Mouse (Mus musculus): ENCODE measurements around the gene Cxcl15. TPM values are rescaled to one million over a fixed set of nuclear protein-coding genes. Genes with fewer than 3 reads are reported as not detected.

Gene Cxcl15
- not detected in 2 replicates for polyA plus RNA-seq (2016; fragmentation: Nextera tagmentation; extraction: Ambion mirVana)

DNA sequence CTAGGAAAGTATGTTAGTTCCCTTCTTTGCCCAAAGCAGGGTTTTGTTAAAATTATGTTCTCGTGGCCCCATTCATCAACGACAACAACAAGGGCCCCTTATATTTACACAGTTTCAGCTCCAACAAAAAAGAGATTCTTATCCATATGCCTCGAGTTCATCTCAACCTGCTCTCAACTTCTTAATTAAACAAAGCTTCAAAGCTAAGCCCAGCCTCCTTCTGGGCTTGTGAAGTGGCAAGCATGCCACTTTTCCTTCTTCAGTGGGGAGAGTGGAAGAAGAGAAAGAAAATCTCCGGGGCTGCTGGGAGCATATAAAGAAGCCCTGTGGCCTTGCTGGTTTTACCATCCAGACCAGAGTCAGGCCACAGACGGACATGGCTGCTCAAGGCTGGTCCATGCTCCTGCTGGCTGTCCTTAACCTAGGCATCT lies at the start of gene Cxcl15:
TSS of gene Cxcl15 (plus strand) at position 340 of the 431 bp plus-strand sequence.
- DNase-seq (ENCODE audit: low spot score): no peak
- Histone ChIP-seq H3K27ac (no peak within 1 kb of the TSS), H3K4me1 (replicated peaks) (no peaks in the 10 kb centered on the region), H3K36me3 (no peaks in the 10 kb centered on the region), H3K9me3 (no peaks in the 10 kb centered on the region), H3K4me3 (no peak within 1 kb of the TSS), H3K27me3 (ENCODE audit: insufficient read depth, poor library complexity, severe bottlenecking) (no peaks in the 10 kb centered on the region)
- WGBS: 80% methylated on average over 5 of the region's 5 CpGs

DNA sequence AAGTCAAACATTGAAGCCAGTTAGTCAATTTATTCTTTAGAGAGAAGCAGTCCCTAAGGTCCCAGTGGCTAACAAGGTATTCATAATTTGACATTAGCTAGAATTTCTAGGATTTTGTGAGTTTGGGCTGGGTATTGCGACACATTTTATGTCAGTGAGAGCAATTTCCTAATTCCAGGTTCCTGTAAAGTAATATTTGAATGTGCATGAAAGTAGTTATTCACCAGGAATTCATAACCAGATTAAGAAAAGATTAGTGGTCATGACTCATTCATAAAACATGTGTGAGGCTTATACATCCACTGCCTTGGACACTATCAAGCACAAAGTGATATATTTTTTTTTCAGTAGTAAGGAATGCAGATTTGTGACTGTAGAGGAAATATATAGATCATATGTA lies 40.4 kb upstream of the Cxcl15 start:
- Histone ChIP-seq H3K4me1 (replicated peaks) (peaks cover 7% of the 10 kb centered on the region), H3K4me3 (no peak overlapping the region), H3K9me3 (no peaks in the 10 kb centered on the region), H3K27me3 (ENCODE audit: insufficient read depth, poor library complexity, severe bottlenecking) (peaks cover 15% of the 10 kb centered on the region), H3K36me3 (no peaks in the 10 kb centered on the region), H3K27ac (no peak overlapping the region)
- 91% methylated on average over 1 of the region's 1 CpGs for WGBS
- no peak for DNase-seq (ENCODE audit: low spot score)

DNA sequence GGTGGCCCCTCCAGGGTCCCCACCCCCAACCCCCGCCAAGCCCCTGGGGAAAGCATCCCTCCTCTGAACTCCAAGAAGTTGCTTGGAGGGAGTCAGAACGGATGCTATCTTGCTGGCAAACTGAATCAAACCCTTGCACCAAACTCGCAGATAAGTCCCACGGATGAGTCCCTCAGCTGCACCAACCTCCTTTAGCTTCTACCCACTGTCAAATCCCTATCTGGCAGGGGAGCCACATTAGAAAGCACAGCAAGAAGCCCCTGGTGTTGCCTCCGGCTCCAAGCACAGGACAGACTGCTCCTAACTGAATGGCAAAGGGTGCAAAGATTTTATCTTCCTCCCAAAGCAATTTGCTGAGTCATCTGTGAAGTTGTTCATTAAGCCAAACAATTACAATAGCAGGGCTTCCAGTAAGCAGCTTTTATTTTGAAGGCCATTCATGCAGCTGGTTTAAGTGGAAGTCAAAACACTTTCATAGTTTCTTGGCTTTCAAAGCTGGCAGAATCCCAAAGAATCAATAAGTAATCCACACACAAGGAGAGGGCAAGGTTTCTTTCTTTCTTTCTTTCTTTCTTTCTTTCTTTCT lies 36.2 kb upstream of the Cxcl15 start:
- Histone ChIP-seq H3K27me3 (ENCODE audit: insufficient read depth, poor library complexity, severe bottlenecking) (peaks cover 39% of the 10 kb centered on the region), H3K27ac (no peak overlapping the region), H3K36me3 (no peaks in the 10 kb centered on the region), H3K4me1 (replicated peaks) (peaks cover 16% of the 10 kb centered on the region), H3K9me3 (no peaks in the 10 kb centered on the region), H3K4me3 (no peak overlapping the region)
- WGBS: 36% methylated on average over 5 of the region's 5 CpGs
- no peak for DNase-seq (ENCODE audit: low spot score)

DNA sequence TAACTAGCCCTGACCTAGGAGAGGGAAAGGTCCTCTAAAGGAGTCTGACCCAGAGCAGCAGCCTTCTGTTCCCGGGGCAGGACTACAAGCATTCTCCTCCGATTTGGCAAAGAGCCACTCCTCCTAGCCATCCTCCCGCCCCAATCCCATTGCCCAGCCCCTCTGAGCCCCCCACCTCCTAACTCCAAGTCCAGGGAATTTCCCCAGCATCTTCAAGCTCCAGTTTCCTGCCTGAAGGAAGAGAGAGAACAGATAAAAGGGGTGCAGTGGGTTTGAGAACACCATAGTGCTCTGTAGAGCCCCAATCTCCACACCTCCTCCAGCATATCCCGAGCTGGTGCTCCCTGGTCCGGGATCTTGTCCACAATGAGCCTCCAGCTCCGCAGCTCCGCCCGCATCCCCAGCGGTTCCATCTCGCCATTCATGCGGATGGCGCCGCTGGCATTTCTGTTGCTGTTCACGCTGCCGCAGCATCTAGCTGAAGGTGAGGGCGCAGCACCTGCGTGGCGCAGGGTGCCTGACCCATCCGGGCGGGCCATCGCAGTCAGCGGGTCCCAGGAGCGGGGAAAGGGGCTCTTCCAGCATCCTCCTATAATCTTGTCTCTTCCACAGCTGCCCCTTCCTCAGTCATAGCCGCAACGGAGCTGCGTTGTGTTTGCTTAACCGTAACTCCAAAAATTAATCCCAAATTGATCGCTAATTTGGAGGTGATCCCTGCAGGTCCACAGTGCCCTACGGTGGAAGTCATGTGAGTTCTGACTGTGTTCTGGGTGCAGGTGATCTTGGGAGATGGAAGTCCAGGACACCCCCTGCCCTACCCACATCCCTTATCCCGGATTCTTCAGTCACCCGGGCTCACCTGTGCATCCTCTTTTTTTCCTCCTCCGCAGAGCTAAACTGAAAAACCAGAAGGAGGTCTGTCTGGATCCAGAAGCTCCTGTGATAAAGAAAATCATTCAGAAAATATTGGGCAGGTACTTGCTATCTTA lies 35.0 kb upstream of the Cxcl15 start, which contains the start of gene Cxcl5:
TSS of gene Cxcl5 (plus strand) at position 284 of the 989 bp plus-strand sequence.
- no peak within 1 kb of the TSS for H3K27ac ChIP-seq
- WGBS: 4% methylated on average over 32 of the region's 32 CpGs
- peaks cover 39% of the 10 kb centered on the region for H3K27me3 ChIP-seq (ENCODE audit: insufficient read depth, poor library complexity, severe bottlenecking)

DNA sequence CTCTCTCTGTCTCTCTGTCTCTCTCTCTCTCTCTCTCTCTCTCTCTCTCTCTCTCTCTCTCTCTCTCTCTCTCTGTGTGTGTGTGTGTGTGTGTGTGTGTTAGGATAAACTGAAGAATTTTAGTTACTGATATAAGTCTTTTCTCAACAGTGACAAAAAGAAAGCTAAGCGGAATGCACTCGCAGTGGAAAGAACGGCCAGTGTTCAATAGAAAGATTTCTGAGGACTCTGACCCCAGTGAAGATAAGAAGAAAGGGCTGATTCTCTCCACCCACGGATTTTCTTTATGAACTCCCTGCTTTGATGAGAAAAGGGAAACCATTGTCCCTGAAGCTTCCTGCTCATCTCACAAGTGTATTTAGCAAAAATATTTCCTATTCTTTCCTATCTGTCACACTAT lies 34.0 kb upstream of the Cxcl15 start:
- no peak overlapping the region for H3K4me3 ChIP-seq
- H3K4me1 ChIP-seq (replicated peaks): peaks cover 16% of the 10 kb centered on the region
- H3K27me3 ChIP-seq (ENCODE audit: insufficient read depth, poor library complexity, severe bottlenecking): peaks cover 39% of the 10 kb centered on the region
- no peaks in the 10 kb centered on the region for H3K9me3 ChIP-seq
- H3K27ac ChIP-seq: no peak overlapping the region
- 54% methylated on average over 4 of the region's 4 CpGs for WGBS
- no peak for DNase-seq (ENCODE audit: low spot score)
- H3K36me3 ChIP-seq: no peaks in the 10 kb centered on the region

More for the DNA sequence above, 35.0 kb upstream of the Cxcl15 start, which contains the start of gene Cxcl5:
- H3K4me1 ChIP-seq (replicated peaks): peaks cover 16% of the 10 kb centered on the region
- peak within 1 kb of the TSS; percentile 54 for H3K4me3 ChIP-seq
- H3K9me3 ChIP-seq: no peaks in the 10 kb centered on the region
- no peaks in the 10 kb centered on the region for H3K36me3 ChIP-seq
- peak; percentile 33 for DNase-seq (ENCODE audit: low spot score)

DNA sequence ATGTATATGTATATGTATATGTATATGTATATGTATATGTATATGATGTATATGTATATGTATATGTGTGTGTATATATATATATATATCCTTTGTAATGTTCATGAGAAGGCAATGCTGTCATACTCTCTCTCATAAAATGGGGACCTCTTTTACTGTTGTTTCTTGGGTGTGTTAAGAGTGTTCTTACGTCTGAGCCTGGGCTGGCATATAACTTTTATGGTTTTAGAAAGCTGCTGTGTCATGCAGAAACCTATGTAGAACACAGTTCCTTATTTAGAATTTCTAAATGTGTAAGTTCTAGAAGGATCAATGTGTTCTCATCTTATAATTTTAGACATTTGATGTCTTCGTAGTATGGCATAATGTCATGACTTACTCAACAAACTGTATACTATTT lies 33.5 kb upstream of the Cxcl15 start:
- no peaks in the 10 kb centered on the region for H3K9me3 ChIP-seq
- H3K4me1 ChIP-seq (replicated peaks): peaks cover 16% of the 10 kb centered on the region
- H3K27me3 ChIP-seq (ENCODE audit: insufficient read depth, poor library complexity, severe bottlenecking): peaks cover 39% of the 10 kb centered on the region
- DNase-seq (ENCODE audit: low spot score): no peak
- no peak overlapping the region for H3K4me3 ChIP-seq
- no peaks in the 10 kb centered on the region for H3K36me3 ChIP-seq
- WGBS: 94% methylated on average over 2 of the region's 2 CpGs
- H3K27ac ChIP-seq: no peak overlapping the region

DNA sequence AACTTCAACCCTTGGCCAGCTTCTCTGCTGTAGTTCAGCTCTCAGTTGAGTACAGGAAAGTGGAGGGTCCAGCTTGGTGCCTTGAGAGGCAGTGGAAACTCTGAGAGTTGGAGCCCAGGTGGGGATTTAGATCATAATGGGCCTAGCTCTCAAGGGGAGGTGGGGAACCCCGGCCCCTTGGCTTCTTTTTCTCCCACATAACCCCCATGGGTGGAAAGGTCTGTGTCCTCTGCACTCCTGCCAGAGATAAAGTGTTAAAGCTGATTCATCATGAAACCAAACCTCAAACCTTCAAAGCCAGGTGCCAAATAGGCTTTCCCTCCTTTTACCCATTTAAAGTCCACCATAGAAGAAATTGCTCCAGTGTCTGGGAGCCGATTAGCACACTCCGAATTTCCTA lies 32.5 kb upstream of the Cxcl15 start:
- Histone ChIP-seq H3K4me1 (replicated peaks) (peaks cover 16% of the 10 kb centered on the region), H3K27ac (no peak overlapping the region), H3K27me3 (ENCODE audit: insufficient read depth, poor library complexity, severe bottlenecking) (peaks cover 39% of the 10 kb centered on the region), H3K36me3 (no peaks in the 10 kb centered on the region), H3K4me3 (no peak overlapping the region), H3K9me3 (no peaks in the 10 kb centered on the region)
- DNase-seq (ENCODE audit: low spot score): no peak
- 86% methylated on average over 3 of the region's 3 CpGs for WGBS

DNA sequence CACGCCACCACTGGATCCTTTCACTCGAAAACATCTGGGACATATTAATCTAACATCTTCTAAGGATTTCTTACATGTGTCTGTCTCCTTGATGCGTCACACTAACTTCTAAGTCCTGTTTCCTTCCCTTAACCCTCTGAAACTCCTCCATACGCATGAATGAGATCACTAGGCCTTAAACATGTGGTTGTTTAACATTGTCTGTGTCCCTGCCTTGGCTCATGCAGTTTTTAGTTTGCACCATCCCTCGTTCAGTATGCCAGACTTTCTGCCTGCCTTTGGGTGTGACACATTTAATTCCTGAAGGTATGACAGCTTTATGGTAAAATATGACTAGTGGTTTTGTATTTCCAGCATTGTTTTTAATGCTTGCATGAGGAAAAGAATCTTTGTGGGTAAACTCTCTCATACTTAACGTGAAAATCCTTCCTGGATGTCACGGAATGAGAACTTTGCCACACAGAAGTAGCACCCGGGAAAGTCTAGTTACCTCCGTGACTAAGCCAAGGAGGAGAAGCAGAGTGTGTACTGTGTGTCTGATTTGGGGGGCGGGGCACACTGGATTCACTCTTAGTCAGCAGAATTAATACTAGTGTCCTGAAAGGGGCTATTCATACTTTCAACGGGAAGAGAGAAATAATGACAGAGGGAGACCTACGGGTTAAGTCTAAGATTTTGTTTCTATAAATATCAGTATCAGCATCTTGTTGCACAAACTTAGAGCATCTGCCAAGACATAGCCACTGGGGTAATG lies 30.2 kb upstream of the Cxcl15 start:
- Histone ChIP-seq H3K27ac (no peak overlapping the region), H3K4me3 (no peak overlapping the region), H3K27me3 (ENCODE audit: insufficient read depth, poor library complexity, severe bottlenecking) (peaks cover 22% of the 10 kb centered on the region), H3K9me3 (no peaks in the 10 kb centered on the region), H3K36me3 (no peaks in the 10 kb centered on the region), H3K4me1 (replicated peaks) (peaks cover 7% of the 10 kb centered on the region)
- 75% methylated on average over 12 of the region's 12 CpGs for WGBS
- no peak for DNase-seq (ENCODE audit: low spot score)

DNA sequence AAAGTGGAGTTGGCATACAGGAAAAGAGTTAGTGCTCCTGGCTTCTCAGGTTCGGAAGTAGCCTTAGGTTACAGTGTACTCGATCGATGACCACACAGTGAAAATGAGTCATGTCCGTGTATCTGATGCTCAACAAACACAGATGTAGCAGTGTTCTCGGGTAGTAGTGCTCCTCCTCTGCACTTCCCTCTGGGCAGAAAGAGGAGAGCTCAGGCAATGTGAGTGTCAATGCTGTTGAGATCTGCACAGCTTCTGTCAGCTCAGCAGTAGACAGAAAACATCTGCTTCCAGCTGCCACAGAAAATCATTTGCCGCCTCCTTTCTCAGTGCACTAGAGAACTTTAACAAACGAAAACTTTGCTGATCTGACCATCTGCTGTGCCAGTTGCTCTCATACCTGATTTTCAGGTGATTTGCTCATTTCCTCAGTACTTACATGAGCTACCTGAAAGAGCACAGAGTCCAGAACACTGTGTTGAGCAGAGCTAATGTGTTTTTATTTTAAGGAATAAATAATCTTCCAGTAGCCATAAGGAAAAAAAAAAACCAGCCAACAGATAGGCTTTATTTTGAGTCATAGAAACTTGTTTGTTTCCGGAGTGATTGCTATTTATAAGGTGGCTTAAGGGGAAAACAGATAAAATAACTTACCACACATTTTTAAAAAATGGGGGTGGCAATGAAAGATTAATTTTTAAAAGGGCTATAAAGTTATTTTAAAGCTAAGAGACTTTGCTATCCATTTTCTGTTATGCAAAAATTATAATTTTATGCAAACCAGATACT lies 28.3 kb upstream of the Cxcl15 start:
- Histone ChIP-seq H3K9me3 (no peaks in the 10 kb centered on the region), H3K4me1 (replicated peaks) (no peaks in the 10 kb centered on the region), H3K36me3 (no peaks in the 10 kb centered on the region), H3K27ac (no peak overlapping the region), H3K4me3 (no peak overlapping the region), H3K27me3 (ENCODE audit: insufficient read depth, poor library complexity, severe bottlenecking) (peaks cover 8% of the 10 kb centered on the region)
- no peak for DNase-seq (ENCODE audit: low spot score)
- 75% methylated on average over 8 of the region's 8 CpGs for WGBS

DNA sequence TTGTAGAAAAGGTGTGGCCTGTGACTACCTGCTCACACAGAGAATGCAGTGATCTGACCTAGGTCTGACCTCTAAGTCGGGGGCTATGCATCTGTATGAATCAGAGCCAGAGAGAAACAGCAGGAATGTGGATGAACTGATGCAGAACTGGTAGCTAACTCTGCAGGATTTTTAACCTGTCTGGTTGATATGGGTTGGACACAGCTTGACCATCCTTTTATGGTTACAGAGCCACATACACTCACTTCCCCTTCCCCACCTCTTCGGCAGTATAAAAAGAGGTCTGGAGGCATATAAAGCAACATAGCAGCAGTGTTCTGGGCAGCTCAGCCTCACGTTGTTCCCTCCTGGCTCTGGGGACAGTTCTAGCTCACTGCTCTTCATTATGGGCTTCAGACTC lies 26.1 kb upstream of the Cxcl15 start, which contains the start of gene Ppbp:
TSS of gene Ppbp (plus strand) at position 301 of the 400 bp plus-strand sequence.
- no peak within 1 kb of the TSS for H3K27ac ChIP-seq
- H3K4me3 ChIP-seq: no peak within 1 kb of the TSS
- H3K27me3 ChIP-seq (ENCODE audit: insufficient read depth, poor library complexity, severe bottlenecking): no peaks in the 10 kb centered on the region
- no peaks in the 10 kb centered on the region for H3K9me3 ChIP-seq
- no peaks in the 10 kb centered on the region for H3K36me3 ChIP-seq
- H3K4me1 ChIP-seq (replicated peaks): no peaks in the 10 kb centered on the region
- DNase-seq (ENCODE audit: low spot score): no peak
- WGBS: 73% methylated on average over 3 of the region's 3 CpGs

DNA sequence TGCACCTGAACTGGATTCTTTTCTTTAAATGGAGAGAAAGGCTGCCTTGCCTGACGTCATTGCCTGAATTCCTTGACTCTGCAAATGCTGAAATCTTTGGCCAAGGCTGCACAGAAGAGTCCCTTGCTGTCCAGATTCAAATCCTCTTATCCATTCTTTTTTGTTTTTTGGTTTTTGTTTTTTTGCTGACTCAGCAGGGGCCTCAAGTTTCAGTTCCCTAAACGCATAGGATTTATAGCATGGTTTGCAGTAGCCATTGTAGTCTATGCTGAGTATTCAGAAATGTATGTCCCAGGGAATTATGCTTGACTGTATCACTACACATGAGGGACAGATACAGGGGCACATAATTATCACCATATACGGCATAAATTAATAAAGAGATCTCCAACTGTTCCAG lies 23.0 kb upstream of the Cxcl15 start:
- Histone ChIP-seq H3K36me3 (no peaks in the 10 kb centered on the region), H3K27ac (no peak overlapping the region), H3K9me3 (no peaks in the 10 kb centered on the region), H3K4me1 (replicated peaks) (no peaks in the 10 kb centered on the region), H3K27me3 (ENCODE audit: insufficient read depth, poor library complexity, severe bottlenecking) (no peaks in the 10 kb centered on the region), H3K4me3 (no peak overlapping the region)
- no peak for DNase-seq (ENCODE audit: low spot score)
- 83% methylated on average over 3 of the region's 3 CpGs for WGBS
